Mouse (Mus musculus) urinary bladder, postnatal 14 days (tissue): ENCODE measurements around the gene Wdr76.
A peak's percentile ranks its signal among the peaks of the same experiment; 100 is the strongest.
"Not testable (repeated sequence)": the region's sequence is repeated elsewhere in the genome, so short reads cannot be mapped to it uniquely, and the experiment has no call there.

Source experiments
- DNase-seq: peaks from one replicate; pipeline ENCODE4 v3.0.0; 2021; ENCODE audit warnings: low spot score

The Wdr76 gene

DNA sequence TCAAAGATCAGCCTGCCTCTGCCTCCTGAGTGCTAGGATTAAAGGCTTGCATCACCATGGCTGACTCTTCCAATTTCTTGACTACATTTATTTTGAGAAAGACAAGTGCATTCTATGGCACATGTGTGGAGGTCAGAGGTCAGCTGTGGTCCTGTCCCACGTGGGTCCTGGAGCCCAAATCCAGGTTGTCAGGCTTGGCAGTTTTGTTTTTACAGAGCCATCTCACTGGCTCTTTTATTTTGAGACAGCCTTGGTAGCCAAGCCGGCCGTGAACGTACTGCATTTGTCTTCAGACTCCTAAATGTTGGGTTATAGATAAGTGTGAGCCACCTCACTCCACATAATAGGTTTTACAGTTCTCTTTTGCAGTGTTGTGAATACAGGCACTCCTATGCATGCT, 12.2 kb downstream of the Wdr76 start:
- DNase-seq, result not testable (repeated sequence)

DNA sequence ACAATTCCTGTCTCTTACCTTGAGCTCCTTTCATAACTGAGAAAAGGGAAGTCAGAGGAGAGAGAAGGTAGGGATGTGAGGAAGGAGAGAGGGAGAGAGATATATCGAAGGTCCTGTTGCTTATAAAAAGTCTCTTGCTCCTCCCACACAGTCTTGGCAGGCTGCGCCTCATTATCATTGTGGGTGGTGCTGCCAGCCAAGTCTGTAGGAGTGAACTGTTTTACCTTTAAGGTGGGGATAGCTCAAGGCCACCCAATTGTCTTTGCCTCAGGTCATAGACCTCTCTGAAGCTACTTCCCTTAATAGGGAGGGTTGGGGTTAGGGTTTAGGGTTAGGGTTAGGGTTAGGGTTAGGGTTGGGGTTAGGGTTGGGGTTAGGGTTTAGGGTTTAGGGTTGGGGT, 15.5 kb downstream of the Wdr76 start:
- no peak for DNase-seq

DNA sequence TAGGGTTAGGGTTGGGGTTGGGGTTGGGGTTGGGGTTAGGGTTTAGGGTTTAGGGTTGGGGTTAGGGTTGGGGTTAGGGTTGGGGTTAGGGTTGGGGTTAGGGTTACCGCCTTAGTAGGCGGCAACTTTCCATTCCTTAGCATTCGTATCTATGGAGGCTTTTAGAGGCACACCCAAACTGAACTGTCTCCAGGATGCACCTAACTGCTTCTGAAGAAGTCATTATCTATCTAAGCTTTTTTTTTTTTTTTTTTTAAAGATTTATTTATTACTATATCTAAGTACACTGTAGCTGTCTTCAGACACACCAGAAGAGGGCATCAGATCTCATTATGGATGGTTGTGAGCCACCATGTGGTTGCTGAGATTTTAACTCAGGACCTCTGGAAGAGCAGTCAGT, 16.3 kb downstream of the Wdr76 start:
- DNase-seq, result not testable (repeated sequence)

DNA sequence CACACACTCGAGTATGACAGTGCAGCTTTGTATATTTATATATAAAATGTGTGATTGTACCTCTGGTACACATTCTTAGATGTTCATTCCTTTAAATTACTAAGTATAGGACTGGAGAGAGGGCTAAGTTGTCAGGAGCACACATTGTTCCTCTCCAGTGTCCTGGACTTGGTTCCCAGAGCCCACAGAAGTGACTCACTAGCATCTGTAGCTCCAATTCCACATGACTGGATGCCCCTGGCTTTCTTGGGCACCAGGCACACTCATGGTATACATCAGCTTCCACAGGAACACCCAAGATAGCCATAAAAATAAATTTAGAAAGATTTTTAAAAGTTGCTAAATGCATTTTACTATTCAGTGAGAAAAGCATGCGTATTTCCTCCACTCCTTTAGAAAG, 18.5 kb downstream of the Wdr76 start:
- DNase-seq, result no peak

DNA sequence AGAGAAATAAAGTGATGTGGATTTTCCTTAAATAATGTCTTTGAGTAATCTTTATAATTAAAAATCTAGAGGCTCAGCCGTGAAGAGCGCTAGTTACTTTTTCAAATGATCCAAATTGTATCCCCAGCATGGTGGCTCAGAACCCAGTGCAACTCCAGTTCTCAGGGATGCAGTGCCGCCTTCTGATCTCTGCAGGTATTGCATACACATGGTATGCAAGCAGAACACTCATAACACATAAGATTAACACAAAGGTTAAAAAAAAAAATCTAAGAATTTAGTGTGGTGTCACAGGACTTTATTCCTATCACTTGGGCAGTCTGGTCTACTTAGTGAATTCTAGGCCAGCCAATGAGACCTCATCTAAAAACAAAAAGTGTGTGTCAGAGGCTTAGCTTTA, 38.3 kb downstream of the Wdr76 start:
- DNase-seq, result no peak

DNA sequence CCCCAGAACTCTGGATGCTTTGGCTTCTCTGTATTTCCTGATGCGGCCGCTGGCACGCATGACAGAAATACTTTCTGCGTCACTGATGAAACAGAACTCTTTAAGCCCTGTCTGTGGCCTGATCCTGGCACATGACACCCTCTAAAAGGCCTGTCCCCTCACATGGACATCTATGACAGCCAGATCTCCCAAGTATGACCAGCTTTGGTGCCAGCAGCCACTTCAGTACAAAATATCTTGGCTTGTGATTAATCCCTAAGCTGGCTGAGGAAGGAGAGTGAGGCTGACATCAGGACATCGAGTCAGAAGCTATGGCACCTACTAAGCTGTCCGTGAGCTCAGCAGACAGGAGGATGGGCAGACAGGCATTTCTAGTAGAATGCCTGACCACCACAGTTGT, 43.1 kb downstream of the Wdr76 start:
- DNase-seq, result no peak

DNA sequence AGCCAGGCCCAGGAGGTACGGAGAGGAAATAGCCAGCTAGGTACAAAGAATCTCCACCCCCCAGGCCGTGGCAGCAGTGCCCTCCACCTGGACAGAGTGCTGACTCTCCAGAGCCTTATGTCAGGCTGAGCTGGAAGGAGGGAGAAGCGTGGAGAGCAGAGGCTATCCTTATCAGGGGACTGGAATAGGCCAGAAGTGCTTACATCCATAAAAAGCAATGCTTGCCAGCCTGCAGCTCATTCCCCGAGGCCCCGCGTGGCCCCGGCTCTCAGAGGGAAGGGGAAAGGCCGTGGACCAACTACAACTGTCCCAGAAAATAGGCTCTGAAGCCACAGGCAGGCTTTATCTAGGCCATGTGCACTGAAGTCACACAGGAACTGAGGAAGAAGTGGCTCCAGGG, 44.7 kb downstream of the Wdr76 start:
- no peak for DNase-seq

DNA sequence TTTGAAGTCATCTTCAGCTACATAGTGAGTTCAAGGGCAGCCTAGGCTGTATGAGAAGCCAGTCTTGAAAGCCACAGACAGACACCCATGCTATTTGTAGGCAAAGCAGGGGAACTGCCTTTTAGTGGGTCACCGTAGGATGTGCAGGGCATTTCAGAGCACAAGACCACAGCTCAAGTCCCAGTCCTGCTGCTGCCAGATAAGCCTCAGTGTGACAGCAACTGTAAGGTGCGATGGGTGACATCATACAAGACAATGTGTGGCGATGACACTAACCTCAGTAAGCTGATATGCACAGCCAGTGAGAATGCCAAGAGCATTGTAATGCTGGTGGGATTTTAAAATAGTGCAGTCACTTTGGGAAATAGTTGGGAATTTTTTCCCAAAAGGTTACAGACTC, 56.6 kb downstream of the Wdr76 start:
- DNase-seq, result no peak

DNA sequence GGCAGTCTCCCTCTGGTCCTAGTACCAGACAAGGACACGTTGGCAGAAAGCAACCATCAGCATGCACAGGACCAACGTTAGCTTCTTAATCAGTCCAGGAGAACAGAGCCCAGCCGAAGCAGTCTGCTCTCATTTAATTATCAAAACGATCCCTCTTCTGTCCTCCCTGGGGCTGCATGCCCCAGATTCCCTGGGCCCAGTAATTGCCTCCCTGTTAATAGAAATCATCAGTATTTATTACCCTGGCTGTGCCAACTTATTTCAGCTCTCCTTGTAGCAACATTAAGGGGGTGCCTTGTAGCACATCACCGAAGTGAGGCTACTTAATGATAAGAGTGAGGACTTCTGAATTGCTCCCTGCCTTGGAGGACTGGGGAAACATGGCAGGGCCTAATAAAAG, 59.4 kb downstream of the Wdr76 start:
- no peak for DNase-seq

DNA sequence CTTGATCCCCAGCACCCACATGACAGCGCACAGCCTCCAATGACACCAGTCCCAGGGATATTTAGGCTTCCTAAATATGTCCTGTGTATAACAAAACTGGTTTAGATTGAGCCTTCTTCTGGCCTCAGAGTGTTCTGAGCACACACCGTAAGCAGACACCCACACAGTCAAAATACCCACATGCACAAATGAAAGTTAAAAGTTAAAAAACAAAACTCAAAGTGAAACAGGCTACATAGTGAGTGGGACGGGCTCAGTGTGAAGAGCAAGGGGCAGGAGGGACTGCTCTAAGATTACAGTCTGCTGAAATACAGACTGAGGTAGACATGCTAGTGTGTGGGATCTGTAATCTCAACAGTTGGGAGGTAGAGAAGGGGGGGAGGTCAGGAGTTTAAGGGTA, 63.5 kb downstream of the Wdr76 start:
- no peak for DNase-seq

DNA sequence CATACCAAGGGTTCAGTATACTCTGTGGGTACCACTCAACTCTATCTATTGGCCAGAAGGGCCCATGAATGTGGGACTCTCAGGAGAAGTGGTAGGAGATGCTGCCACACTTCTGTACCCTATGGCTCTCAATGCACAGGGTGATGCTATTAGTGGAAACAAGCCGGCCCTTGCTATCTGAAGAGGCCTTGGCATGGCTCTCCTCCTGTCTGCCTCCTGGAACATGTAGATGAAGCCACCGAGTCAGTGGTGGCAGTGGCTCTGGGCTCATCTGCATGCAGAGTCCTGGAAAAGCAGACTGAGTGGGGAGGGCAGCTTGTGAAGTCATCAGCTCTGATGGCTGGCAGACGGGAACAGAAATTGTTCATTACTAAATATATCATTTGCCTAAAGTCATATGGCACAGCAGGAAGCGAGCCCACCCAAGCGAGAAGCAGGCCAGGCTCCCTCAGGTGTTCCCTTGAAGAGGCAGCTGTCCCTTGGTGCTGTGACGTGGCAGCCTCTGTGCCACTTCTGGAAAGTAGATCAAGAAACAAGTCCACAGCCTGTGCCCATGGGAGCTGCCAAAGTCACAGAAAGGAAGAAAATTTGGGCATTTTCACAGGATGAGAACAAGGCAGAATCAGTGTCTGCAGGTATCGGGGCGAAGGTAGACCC, 64.6 kb downstream of the Wdr76 start:
- no peak for DNase-seq

DNA sequence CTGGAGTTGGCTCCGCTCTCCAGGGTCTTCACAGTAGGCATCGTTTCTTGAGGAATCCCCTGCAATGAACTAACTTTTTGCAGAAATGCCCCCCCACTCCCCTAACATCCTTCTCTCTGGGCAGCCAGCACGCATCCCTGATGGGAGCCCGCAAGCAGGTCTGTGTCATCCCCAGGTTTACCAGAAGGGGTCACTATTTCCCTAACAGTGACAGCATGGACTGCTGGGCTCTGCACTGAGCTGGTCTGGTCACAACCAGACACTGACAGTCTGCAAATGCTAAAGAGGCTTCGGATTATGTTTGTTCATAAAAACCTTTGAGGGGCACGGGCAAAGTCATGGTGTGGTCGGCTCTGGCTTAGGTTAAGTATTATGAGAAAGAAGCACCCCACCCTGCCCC, 65.3 kb downstream of the Wdr76 start:
- DNase-seq, result peak; percentile 83

DNA sequence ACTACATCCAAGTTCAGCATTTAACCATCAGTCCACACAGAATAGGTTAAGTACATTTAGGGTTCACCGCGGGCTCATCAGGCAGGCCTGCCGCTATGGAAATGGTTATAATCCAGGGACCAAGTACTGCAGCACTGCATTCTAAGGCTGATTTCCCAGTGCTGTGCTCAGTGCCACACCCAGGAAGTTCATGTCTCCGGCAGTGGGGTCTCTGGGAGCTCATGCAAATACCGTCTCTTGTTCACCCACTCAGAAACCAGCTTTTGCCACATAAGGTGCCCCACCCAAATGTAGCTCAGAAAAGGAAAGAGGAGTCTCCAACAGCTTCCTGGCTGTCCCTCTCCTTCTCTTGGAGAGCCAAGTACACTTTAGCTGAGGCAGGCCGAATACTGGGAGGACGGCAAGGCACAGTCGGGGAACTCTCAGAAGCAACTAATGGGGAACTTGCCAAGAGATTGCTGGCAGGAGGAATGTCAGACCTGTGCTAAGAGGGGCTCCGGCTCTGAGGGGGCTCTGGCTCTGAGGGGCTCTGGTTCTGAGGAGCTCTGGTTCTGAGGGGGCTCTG, 67.6 kb downstream of the Wdr76 start:
- no peak for DNase-seq

DNA sequence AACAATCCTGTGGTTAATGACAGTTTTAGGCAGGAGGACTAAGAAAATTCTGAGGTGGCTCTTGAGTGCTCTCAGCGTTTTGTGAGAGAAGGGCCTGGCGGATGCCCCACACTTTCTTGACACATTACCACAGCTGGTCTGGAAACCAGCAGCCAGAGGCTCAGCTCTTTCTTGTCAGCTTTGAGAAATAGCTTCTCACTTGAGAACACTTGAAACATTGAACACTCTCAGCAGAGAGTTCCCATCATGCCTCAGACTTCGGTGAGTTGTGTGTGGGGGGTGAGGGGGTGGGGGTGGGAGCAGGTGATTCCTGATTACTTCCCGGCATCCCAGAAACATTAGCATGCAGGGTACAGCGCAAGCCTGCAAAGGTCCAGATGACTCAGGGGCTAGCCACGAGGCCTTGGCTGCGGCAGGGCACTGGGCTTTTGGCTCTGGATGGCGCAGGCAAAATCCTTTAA, 69.2 kb downstream of the Wdr76 start:
- no peak for DNase-seq

DNA sequence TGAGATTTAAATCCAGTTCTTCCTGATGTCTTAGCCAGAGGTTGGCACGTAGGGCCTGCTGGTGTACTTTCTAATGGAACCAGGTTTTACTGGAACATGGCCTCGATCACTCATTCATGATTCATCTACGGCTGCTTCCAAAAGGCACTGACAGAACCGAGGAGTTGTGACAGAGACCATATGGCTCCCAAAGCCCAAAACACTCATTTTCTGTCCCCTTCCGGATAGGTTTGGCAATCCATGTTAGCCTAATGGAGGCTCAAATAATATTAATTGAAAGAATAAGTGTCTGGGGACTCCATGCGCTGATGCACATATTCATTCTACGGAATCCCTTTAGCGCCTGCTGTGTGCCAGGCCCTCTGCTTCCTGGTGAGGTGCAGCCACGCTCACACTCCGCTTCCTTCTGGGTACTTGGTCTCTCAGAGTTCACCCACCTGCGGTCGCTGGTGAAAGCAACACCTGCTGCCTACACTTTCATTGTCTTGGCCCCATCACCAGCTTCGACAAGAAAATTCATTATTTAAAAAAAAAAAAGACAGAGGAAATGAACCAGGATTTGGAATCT, 76.4 kb downstream of the Wdr76 start:
- DNase-seq, result no peak

DNA sequence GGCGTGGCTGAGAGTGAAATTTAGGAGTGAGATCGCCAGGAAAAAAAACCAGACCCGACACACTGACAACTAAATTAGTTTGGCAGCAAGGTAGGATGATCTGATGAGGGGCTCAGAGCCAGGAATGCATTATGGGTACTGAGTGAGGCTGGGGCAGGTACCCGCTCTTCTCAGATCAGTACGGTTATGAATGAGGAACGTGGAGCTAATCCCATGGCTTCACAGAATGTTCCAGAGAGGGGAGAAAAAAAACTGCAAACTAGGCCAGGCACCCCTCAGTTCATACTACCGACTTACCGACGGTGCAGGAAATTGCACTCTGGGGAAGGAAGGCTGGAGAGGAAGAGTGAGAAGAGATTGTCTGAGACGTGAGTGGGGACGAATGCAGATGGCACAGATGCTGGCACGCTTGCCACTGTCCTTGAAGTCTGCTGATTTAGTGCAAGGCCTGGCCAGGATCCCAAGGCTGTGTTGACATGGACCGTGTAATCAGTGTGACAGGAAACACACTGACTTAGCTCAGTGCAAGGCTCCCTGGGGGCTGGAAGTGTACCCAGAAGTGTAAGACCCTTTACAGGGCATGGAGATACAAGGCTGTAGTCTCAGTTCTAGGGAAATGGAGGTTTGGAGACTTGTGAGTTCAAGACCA, 77.1 kb downstream of the Wdr76 start:
- no peak for DNase-seq

DNA sequence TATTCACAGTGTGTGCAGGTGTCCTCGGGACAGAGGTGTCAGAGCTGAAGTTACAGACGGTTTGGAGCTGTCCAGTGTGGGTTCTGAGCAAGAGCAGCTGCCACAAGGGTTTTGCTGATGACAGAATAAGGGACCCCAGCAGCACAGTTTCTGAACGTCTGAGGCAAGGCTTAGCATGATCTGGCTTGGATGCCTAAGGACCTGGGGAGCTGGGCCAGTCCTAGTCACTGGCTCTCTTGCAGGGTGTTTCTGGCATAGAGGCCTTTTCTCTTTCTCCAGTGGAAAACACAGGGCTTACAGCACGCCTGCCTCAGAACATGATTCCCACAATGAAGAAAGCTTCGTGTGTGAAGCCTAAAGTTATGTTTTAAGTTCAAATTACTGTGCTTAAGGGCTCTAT, 78.2 kb downstream of the Wdr76 start:
- no peak for DNase-seq

DNA sequence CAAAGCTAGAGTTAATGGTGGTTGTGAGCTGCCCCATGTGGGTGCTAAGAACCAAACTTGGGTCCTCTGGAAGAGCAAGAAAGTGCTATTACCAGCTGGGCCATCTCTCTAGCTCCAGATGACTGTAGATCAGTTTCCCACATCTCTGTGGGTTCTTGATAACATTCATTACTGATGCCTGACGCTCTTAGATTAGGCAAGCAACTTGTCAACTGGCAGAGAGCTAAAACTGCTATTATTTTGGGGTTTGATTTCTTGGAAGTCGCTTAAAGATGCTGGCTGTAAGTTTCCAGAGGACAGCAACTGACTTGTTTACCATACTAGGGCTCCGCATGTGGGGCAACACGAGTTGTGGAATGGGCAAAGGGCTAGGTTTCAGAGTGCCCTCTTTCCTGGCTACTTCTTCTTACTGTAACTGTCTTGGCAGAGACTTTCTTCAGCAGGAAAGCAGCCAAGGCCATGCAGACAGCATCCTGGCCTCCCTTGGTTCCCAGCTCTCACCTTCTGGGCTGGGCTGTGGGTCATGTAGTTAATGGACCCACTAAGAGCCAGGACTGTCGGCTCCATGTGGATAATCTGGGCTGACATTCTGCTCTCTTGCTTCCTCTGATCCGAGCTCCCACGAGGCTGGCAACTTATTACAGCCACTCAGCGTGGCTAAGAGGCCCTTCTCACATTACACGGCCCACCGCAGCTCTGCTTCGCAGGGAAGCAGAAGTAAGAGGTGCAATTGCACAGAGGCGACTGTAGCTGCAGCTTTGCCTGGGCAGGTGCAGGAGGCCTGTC, 81.2 kb downstream of the Wdr76 start:
- DNase-seq, result no peak

DNA sequence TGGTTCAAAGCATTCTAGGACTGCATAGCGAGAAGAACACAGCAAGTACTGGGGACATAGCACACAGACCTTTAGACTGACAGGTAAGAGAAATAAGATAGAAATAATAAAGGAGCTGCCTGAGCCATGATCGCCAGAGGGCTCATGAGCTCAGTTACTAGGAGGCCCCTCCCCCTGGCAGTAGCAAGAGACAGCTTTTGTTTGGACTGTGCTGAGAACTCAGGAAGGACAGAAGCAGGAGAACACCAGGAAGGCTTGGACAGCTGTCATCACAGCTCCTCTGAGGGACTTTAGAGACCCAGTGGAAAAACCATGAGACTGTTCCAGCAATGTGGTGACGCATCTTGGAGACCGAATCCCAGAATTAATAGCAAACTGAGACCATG, 81.8 kb downstream of the Wdr76 start:
- DNase-seq, result no peak

DNA sequence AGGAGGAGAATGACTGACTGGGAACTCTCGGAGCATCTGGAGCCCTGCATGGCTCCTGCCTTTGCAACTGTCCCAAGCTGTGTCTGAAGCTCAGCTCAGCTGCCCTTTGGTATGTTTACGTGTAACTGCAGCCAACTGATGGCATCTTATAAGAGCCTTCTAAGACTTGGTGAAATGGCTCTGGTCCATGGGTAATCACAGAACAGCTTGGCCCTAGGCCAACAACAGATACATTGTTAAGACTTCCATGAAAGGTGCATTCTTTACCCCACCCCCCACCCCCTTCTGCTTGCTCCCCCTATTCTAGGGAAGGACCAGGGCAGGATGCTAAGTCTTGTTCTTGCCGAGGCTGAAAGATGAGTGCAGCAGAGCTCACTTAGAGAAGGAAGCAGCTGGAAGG, 87.6 kb downstream of the Wdr76 start:
- no peak for DNase-seq
